In the genomic region with DNA sequence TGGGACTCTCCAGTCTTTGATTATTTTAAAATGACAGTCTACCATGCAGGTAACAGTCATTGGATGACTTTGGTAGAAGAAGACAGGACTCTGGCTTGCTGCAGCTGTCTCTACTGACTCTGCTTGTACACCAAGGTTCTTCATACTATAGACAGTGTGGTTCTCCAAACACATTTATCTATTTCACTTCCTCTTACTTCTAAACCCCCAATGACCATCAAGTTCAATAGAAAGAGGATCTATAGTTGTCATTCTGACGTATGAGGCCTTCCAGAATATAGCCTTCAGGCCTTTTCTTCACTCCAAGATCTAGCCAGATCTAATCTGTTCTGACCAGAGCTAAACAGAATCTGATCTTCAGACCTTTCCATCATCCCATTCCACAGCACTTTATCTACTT, we compare ENCODE assay signal across 22 mouse cellular contexts. TPM values are rescaled to one million over a fixed set of nuclear protein-coding genes. Genes with fewer than 3 reads are reported as not detected.
"Had no signal": no experiment of that assay in that cellular context is flagged by ENCODE, and none has a peak within 500 bp of the region (broad histone marks: within the 10 kb centered on the region; RNA-seq: fewer than 3 reads in every experiment).

No protein-coding gene starts in this region.

- H3K4me2 ChIP-seq: neural tube, embryonic 12.5 days; neural tube, embryonic 13.5 days; neural tube, embryonic 15.5 days; stomach, embryonic 15.5 days had no signal

- H3K4me3 ChIP-seq: neural tube, embryonic 12.5 days; neural tube, embryonic 13.5 days; neural tube, embryonic 15.5 days; stomach, embryonic 15.5 days had no signal

- H3K9ac ChIP-seq: neural tube, embryonic 12.5 days; neural tube, embryonic 13.5 days; neural tube, embryonic 15.5 days; stomach, embryonic 15.5 days had no signal

- DNase-seq: retina, postnatal 1 day; right cerebral cortex, adult 18-20 months; right cerebral cortex, postnatal 14 days; right cerebral cortex, postnatal 25 days; right cerebral cortex, postnatal 4 days; spleen, adult 18-20 months; thymus, adult 18-20 months; thymus, adult 2 months; thymus, postnatal 14 days; thymus, postnatal 25 days; thymus, postnatal 36 days; thymus, postnatal 4 days had no signal

- H3K36me3 ChIP-seq: neural tube, embryonic 12.5 days; neural tube, embryonic 13.5 days; neural tube, embryonic 15.5 days; stomach, embryonic 15.5 days had no signal

- H3K27ac ChIP-seq: neural tube, embryonic 12.5 days; neural tube, embryonic 13.5 days; neural tube, embryonic 15.5 days; stomach, embryonic 15.5 days; stomach, postnatal 0 days had no signal

- H3K4me1 ChIP-seq: neural tube, embryonic 12.5 days; neural tube, embryonic 13.5 days; neural tube, embryonic 15.5 days; stomach, embryonic 15.5 days had no signal

- H3K9me3 ChIP-seq: neural tube, embryonic 12.5 days; neural tube, embryonic 13.5 days; neural tube, embryonic 15.5 days; stomach, embryonic 15.5 days had no signal

- H3K27me3 ChIP-seq: neural tube, embryonic 12.5 days; neural tube, embryonic 13.5 days; neural tube, embryonic 15.5 days; stomach, embryonic 15.5 days had no signal

RNA-seq across cellular contexts. Expression of gene Hcrtr2, which starts 23.6 kb away (rescaled TPM):
- polyA plus RNA-seq: small intestine, adult 2 months; stomach, embryonic 14.5 days; stomach, embryonic 15.5 days; stomach, embryonic 16.5 days; testis, adult 2 months; thymus, adult 2 months; thymus, postnatal 0 days had no signal
